Mouse (Mus musculus): ENCODE results near the gene Cobl. TPM values are rescaled to one million over a fixed set of nuclear protein-coding genes. Genes with fewer than 3 reads are reported as not detected.

Gene Cobl
- polyA plus RNA-seq, 1 experiment from 2014 or later: 0.93 TPM

DNA sequence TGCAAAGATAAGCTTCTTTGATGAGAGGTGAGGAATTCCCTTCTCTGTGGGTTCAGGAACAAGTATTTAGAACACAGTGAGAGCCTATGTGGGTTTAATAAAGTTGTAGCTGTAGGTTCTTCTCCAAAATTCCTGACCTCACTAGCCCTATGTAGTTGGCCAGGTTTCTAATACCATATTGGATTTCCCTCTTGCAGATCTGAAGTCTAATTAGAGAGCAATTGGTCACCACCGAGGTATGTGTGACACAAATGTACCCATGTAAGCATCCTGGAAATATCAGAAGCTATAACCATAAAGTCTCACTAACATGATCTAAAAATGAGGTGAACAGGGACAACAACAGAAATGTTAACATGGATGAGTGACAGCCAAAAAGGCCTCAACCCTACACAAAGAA lies 114.7 kb downstream of the Cobl start:
- Histone ChIP-seq H3K4me1 (ENCODE audit: insufficient read depth) (no peaks in the 10 kb centered on the region), H3K4me3 (ENCODE audit: low read depth, low read length) (no peak overlapping the region), H3K9me3 (ENCODE audit: low read length) (no peaks in the 10 kb centered on the region), H3K36me3 (replicated peaks; ENCODE audit: insufficient read depth, low read length) (no peaks in the 10 kb centered on the region), H3K4me2 (ENCODE audit: low read depth, low read length) (no peak overlapping the region), H3K27me3 (ENCODE audit: insufficient read depth, low read length) (no peaks in the 10 kb centered on the region), H3K27ac (ENCODE audit: low read depth) (no peak overlapping the region), H3K9ac (replicated peaks) (no peak overlapping the region)
- DNase-seq (no peak), ATAC-seq (no peak)
- 60% methylated on average over 1 of the region's 1 CpGs for WGBS (ENCODE audit: insufficient replicate concordance)
- TF ChIP-seq EP300 (IDR thresholded peaks at IDR 0.05; ENCODE audit: low read depth) (no peak), CTCF (IDR thresholded peaks at IDR 0.05; ENCODE audit: low read depth) (no peak)

DNA sequence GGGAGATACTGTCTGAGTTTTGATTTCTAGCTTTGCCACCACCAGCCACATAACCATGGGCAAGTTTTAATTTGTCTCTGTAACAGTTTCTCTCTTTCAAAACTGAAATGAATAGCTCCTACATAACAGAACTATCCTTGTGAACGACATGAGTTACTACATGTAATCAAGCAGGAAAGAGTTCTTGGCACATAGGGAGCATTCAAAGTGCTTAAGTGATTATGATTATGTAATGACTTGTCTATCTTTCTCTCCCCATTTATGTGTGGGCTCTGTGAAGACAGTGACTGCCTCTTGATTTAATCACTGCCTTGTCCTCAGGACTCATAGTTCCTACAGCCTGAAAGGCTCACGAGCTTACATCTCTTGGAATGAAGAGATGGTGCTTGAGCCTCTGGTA lies 118.3 kb downstream of the Cobl start:
- no peak overlapping the region for H3K4me2 ChIP-seq (ENCODE audit: low read depth, low read length)
- H3K27me3 ChIP-seq (ENCODE audit: insufficient read depth, low read length): no peaks in the 10 kb centered on the region
- DNase-seq (no peak), ATAC-seq (no peak)
- TF ChIP-seq CTCF (IDR thresholded peaks at IDR 0.05; ENCODE audit: low read depth): no peak
- TF ChIP-seq EP300 (IDR thresholded peaks at IDR 0.05; ENCODE audit: low read depth): no peak
- no peaks in the 10 kb centered on the region for H3K4me1 ChIP-seq (ENCODE audit: insufficient read depth)
- no peak overlapping the region for H3K27ac ChIP-seq (ENCODE audit: low read depth)
- H3K4me3 ChIP-seq (ENCODE audit: low read depth, low read length): no peak overlapping the region
- 56% methylated on average over 2 of the region's 2 CpGs for WGBS (ENCODE audit: insufficient replicate concordance)
- no peaks in the 10 kb centered on the region for H3K9me3 ChIP-seq (ENCODE audit: low read length)
- no peaks in the 10 kb centered on the region for H3K36me3 ChIP-seq (replicated peaks; ENCODE audit: insufficient read depth, low read length)
- no peak overlapping the region for H3K9ac ChIP-seq (replicated peaks)

DNA sequence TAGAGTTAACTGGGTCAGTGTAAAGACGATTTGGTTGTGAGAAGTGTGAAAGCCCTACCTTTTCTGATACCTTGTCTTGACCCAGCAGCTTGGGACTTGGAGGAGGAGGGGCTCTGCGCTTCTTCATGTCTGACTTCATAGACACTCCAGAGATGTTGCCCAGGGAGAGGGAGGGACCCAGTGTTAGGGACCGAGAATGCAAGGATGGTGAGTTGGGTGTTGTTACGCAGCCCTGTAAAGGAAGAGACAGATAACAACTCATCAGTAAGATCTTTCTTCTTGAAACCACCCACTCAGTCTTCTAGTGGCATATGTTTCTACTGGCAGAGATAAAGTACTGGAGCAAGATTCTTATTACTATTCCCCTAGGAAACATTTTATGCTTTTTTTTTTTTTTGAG lies 121.1 kb downstream of the Cobl start:
- WGBS (ENCODE audit: insufficient replicate concordance): 76% methylated on average over 4 of the region's 4 CpGs
- H3K9ac ChIP-seq (replicated peaks): no peak overlapping the region
- TF ChIP-seq CTCF (IDR thresholded peaks at IDR 0.05; ENCODE audit: low read depth): no peak
- TF ChIP-seq EP300 (IDR thresholded peaks at IDR 0.05; ENCODE audit: low read depth): no peak
- no peak overlapping the region for H3K4me3 ChIP-seq (ENCODE audit: low read depth, low read length)
- DNase-seq: no peak
- ATAC-seq: no peak
- no peak overlapping the region for H3K27ac ChIP-seq (ENCODE audit: low read depth)
- H3K4me2 ChIP-seq (ENCODE audit: low read depth, low read length): no peak overlapping the region
- no peaks in the 10 kb centered on the region for H3K4me1 ChIP-seq (ENCODE audit: insufficient read depth)
- no peaks in the 10 kb centered on the region for H3K36me3 ChIP-seq (replicated peaks; ENCODE audit: insufficient read depth, low read length)
- H3K9me3 ChIP-seq (ENCODE audit: low read length): no peaks in the 10 kb centered on the region
- no peaks in the 10 kb centered on the region for H3K27me3 ChIP-seq (ENCODE audit: insufficient read depth, low read length)

DNA sequence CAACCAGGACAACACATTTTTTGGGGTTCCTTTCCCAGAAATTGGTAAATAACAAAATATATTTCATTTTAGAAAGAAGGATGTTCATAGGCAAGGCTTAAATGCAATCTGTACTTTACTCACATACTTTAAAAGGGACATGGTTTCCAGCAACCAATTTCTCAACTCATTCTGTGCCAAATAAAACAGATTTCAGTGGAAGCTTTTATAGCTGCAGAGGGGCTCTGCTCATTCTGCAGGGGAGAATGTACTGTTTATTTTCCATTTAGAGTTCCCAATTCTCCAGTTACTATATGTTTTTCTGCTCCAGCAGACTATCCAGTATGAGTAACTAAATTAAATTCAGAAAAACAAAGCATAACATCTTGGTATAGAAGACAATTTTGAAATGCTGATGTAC lies 124.1 kb downstream of the Cobl start:
- H3K9ac ChIP-seq (replicated peaks): no peak overlapping the region
- DNase-seq (no peak), ATAC-seq (no peak)
- no peak overlapping the region for H3K27ac ChIP-seq (ENCODE audit: low read depth)
- H3K4me3 ChIP-seq (ENCODE audit: low read depth, low read length): no peak overlapping the region
- H3K27me3 ChIP-seq (ENCODE audit: insufficient read depth, low read length): no peaks in the 10 kb centered on the region
- no peaks in the 10 kb centered on the region for H3K4me1 ChIP-seq (ENCODE audit: insufficient read depth)
- no peak for TF ChIP-seq CTCF (IDR thresholded peaks at IDR 0.05; ENCODE audit: low read depth)
- no peak for TF ChIP-seq EP300 (IDR thresholded peaks at IDR 0.05; ENCODE audit: low read depth)
- H3K9me3 ChIP-seq (ENCODE audit: low read length): no peaks in the 10 kb centered on the region
- no peak overlapping the region for H3K4me2 ChIP-seq (ENCODE audit: low read depth, low read length)
- H3K36me3 ChIP-seq (replicated peaks; ENCODE audit: insufficient read depth, low read length): no peaks in the 10 kb centered on the region

DNA sequence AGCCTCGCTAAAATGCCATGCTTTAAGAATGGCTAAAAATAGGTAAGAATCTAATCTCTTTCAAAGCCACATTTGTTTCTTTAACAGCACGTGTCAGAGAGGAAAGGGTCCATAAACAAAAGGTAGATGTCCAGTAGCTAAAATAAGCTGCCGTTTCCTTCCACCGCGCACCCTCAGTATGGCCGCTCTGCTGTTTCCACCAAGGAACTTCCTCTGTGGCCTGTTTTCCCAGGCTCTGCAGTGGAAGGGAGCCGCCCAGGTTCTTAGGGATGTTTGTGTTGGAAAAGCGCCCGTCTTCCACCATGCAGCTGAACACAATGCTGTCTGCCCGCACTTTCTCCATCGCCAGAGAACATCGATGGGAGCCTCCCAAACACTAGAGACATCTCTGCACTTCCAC lies 128.6 kb downstream of the Cobl start:
- no peak overlapping the region for H3K4me3 ChIP-seq (ENCODE audit: low read depth, low read length)
- H3K9me3 ChIP-seq (ENCODE audit: low read length): no peaks in the 10 kb centered on the region
- H3K9ac ChIP-seq (replicated peaks): no peak overlapping the region
- TF ChIP-seq CTCF (IDR thresholded peaks at IDR 0.05; ENCODE audit: low read depth) (no peak), EP300 (IDR thresholded peaks at IDR 0.05; ENCODE audit: low read depth) (peak; percentile 25; the same call in 1 of the 2 replicates)
- H3K27ac ChIP-seq (ENCODE audit: low read depth): no peak overlapping the region
- no peak overlapping the region for H3K4me2 ChIP-seq (ENCODE audit: low read depth, low read length)
- no peak for DNase-seq
- no peaks in the 10 kb centered on the region for H3K4me1 ChIP-seq (ENCODE audit: insufficient read depth)
- ATAC-seq: no peak
- whole genome bisulfite sequencing (ENCODE audit: insufficient replicate concordance): 36% methylated on average over 12 of the region's 12 CpGs
- H3K36me3 ChIP-seq (replicated peaks; ENCODE audit: insufficient read depth, low read length): no peaks in the 10 kb centered on the region
- H3K27me3 ChIP-seq (ENCODE audit: insufficient read depth, low read length): no peaks in the 10 kb centered on the region

DNA sequence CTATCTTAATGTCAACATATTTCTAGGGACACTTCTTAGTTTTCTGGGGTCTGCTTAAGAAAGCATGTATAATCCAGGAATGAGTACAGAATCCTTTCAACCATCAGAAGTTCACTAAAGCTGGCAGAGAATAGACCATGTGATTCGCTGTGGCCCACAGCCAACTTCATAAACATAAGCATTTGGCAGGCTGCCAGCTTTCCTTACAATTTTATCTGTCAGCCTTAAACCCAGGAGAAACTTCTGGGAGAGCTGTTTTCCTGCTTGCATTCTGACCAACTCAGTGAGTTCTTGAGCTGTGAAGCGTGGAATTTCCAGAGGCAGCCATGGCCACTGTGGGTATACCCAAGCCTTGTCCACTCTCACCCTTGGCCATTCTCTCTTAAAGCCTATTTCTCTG lies 132.8 kb downstream of the Cobl start:
- Histone ChIP-seq H3K27ac (ENCODE audit: low read depth) (no peak overlapping the region), H3K4me3 (ENCODE audit: low read depth, low read length) (no peak overlapping the region), H3K4me2 (ENCODE audit: low read depth, low read length) (no peak overlapping the region), H3K9ac (replicated peaks) (no peak overlapping the region), H3K4me1 (ENCODE audit: insufficient read depth) (no peaks in the 10 kb centered on the region), H3K36me3 (replicated peaks; ENCODE audit: insufficient read depth, low read length) (no peaks in the 10 kb centered on the region), H3K9me3 (ENCODE audit: low read length) (no peaks in the 10 kb centered on the region), H3K27me3 (ENCODE audit: insufficient read depth, low read length) (no peaks in the 10 kb centered on the region)
- TF ChIP-seq EP300 (IDR thresholded peaks at IDR 0.05; ENCODE audit: low read depth) (0 out of 2 replicates have a peak, but pooled peaks have one; percentile 20), CTCF (IDR thresholded peaks at IDR 0.05; ENCODE audit: low read depth) (no peak)
- ATAC-seq (no peak), DNase-seq (peak; percentile 32)
- 67% methylated on average over 2 of the region's 2 CpGs for WGBS (ENCODE audit: insufficient replicate concordance)

DNA sequence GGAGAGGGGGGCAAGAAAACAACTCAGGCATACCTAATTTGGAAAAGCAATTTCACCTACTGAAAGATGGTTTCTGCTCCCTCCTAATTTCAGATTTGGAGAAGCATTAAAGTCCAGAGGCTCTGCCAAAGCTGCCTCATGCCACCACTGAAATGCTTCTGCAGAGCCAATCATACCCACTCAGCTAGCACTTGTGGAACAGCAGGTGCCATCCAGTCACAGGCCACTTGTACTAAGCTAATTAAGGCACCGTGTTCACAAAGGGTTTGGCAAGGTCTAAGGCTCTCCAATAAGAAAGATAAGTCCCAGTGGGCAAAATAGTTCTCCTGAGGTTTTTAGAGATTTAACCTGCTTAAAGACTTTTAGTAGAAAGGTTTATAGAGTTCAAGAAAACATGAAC lies 143.3 kb downstream of the Cobl start:
- no peaks in the 10 kb centered on the region for H3K27me3 ChIP-seq (ENCODE audit: insufficient read depth, low read length)
- H3K36me3 ChIP-seq (replicated peaks; ENCODE audit: insufficient read depth, low read length): no peaks in the 10 kb centered on the region
- TF ChIP-seq CTCF (IDR thresholded peaks at IDR 0.05; ENCODE audit: low read depth) (no peak), EP300 (IDR thresholded peaks at IDR 0.05; ENCODE audit: low read depth) (no peak)
- no peak overlapping the region for H3K4me3 ChIP-seq (ENCODE audit: low read depth, low read length)
- no peak overlapping the region for H3K9ac ChIP-seq (replicated peaks)
- no peak overlapping the region for H3K4me2 ChIP-seq (ENCODE audit: low read depth, low read length)
- 66% methylated on average over 1 of the region's 1 CpGs for WGBS (ENCODE audit: insufficient replicate concordance)
- no peak overlapping the region for H3K27ac ChIP-seq (ENCODE audit: low read depth)
- H3K9me3 ChIP-seq (ENCODE audit: low read length): no peaks in the 10 kb centered on the region
- ATAC-seq (no peak), DNase-seq (no peak)
- H3K4me1 ChIP-seq (ENCODE audit: insufficient read depth): no peaks in the 10 kb centered on the region
